Mouse (Mus musculus) ovary, postnatal 14 days (tissue): ENCODE measurements at regions not wholly inside any gene's neighbourhood (a gene's known extent, or its start where the extent isn't known, plus 50 kb on each side); places are given as distances from the start of the nearest gene placed in this dataset.
A peak's percentile ranks its signal among the peaks of the same experiment; 100 is the strongest.

Experiments used
- DNase-seq: peaks from one replicate; pipeline ENCODE4 v3.0.0; 2022; ENCODE audit warnings: low spot score

- no peak for DNase-seq
Measured at GRCm38 (mm10) chr15:51668340-51668739, 2216.4 kb upstream of the Gm7489 start.

DNA sequence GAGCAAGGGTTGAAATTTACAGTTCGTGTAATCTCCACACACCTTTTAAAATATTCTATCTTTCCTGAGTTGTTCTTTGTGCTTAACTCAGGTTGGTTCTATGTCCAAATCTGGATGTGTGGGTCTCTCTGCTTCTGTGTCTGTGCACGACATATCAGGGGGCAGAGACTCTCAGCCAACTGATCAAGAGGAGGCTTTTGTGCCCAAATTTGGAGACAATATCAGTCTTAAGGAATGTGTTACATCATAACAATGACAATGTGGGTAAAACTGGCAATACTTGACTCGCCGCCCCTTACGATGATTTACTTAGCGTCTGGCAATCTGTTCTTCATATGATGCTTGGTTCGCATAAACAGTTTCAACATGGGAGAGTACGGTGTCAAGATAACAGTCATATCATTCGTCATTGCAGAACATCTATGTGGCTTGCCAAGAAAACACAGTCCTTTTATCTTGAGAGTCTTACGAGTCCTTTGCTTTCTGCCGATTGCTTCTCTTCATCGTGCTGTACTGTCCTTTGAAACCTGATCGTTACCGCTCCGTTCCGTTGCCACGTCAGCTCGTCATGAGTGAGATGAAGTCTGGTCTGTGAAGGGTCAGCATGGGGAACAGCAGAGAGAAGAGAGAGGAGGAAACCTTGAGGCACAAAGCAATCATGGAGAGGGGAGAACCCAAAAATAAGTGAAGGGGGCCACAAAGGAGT is 2212.9 kb upstream of the Gm7489 start:
- DNase-seq: no peak

DNA sequence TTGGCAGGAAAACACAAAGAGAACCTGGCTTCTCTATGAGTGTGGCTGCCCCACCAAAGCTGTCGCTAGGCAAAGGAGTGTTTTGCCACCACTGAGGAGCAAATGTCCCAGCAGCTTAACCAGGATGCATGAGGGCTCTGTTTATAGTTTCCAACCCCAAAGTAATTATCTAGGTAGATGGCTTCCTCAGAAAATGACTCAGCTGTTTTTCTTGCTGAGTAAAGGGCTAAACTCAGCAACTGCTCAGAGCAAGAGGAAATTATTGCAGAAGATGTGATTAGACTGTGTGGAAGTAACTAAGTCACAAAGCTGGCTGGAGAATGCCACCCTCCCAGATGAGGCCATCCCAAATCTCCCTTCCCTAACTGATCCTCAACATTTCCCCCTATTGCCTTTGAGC is 2211.2 kb upstream of the Gm7489 start:
- DNase-seq: no peak

DNA sequence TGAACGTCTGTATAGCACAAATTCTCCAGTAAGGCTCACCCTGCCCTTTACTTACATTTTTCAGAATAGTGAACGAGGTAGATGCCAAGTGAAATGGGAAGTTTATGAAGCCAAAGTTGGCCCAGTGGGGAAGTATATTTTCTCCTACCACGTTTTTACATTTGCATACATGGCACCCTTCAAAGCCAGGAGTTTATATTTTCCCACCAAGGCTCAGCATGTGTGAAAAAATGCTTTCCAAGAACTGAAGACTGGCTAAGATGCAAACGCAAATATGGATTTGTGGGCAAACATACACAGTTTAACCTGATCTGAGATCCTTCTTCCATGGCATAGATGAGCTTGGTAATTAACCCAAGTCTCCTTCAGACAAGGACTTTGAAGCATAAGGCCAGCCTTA is 2209.4 kb upstream of the Gm7489 start:
- no peak for DNase-seq

GRCm38 (mm10) chr15:51676694-51677093 is 2208.0 kb upstream of the Gm7489 start:
- no peak for DNase-seq

GRCm38 (mm10) chr15:51677266-51677665 is 2207.4 kb upstream of the Gm7489 start:
- DNase-seq: no peak

- DNase-seq: no peak
Measured at GRCm38 (mm10) chr15:51679186-51679902, 2205.4 kb upstream of the Gm7489 start.

DNA sequence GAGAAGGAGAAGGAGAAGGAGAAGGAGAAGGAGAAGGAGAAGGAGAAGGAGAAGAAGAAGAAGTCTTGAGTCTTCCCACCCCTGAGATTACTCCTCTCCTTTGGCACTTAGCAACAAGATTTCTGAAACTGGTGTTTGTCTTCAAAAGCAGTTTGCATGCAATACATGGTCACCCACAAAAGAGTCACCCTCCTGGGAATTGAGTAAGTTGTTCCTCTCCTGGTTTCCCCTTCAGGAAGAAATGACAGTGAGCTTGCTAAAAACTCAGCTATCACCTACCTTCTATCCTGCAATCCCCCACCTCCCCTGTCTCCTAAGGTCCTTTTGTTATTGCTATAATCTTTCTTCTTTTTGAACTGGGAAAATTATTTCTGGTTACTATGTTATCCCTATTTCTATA is 2204.2 kb upstream of the Gm7489 start:
- no peak for DNase-seq

DNA sequence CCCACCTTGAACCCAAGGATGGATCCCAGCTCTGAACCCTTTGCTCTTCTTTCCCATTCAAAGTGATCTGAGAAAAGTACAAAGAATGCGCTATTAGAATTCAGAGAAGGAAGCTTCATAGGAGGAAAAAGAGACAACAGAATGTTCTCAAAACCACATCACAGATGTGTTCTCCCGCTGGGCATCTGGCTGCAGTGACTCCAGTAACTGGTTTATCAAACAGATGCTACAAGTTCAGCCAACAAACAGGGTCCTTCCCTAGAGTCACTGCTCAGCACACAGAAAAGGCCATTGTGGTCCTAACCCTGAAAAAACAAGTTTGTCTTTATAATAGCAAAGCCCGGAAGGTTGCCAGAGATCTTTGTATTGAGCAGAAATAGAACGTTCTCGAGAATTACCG is 2203.5 kb upstream of the Gm7489 start:
- no peak for DNase-seq

GRCm38 (mm10) chr15:51682331-51682730 is 2202.4 kb upstream of the Gm7489 start:
- no peak for DNase-seq

DNA sequence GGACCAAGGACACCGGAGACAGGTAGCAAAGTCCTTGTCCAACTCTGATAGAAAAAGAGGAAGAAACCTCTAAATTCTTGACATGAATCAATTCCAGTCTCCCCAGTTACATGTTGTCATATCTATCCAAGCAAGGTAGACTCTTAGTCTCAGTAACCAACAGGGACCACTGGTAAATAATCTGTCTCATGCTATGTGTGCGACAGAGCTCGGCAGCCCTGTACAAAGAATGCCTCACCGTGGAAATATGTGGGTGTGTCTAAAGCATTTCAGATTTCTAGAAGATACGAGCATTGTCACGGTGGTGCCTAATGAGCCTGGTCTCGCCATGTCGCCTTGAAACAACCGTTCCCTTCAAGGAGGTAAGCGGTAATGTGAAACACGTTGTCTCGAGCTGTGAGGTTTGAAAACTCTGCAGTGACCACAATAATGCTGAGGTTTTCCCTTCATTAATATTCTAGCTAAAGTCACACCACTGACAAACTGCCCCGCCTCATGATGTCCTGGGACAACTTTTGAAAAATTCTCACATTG is 2197.6 kb upstream of the Gm7489 start:
- DNase-seq: no peak

GRCm38 (mm10) chr15:51689498-51689897 is 2195.2 kb upstream of the Gm7489 start:
- no peak for DNase-seq

GRCm38 (mm10) chr15:51692671-51693070 is 2192.0 kb upstream of the Gm7489 start:
- DNase-seq: no peak

GRCm38 (mm10) chr15:51696344-51697016 is 2188.2 kb upstream of the Gm7489 start:
- peak; percentile 21 for DNase-seq

GRCm38 (mm10) chr15:51704198-51704597 is 2180.5 kb upstream of the Gm7489 start:
- no peak for DNase-seq

DNA sequence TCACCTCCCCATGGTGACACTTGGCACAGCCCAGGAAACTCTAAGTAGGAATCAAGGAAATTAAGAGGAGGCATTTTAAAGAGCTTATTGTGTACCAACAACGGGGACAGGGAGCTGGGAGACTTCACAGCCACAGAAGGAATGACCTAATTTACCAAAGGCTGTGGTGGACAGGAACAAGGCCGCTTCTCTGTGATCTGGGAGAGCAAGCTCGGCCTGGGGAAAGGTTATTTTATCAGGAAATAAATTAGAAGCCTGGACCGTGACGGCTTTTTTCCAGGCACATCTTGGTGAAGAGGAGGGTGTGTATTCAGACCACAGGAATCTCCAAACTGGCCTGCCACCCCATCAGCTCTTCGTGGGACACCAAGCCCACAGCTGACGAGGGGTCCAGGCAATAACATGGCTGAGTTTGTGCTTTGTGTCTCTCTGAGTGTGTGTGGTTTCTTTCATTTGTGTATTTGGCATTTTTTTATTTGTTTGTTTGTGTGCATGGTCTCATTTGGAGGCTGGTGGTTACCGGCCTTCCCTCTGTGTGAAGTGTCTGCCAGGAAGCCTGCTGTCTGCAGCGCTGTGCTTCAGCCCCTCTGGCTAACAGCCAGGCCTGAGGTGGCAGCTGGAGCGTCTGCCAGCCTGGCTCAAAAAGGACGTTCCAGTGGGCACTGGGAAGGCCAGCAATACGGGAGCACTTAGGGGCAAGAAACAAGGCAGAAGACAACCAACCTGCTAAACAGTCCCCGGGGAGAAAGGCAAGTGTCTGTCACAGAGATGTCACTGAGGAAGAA is 2174.6 kb upstream of the Gm7489 start:
- DNase-seq: no peak

GRCm38 (mm10) chr15:51720873-51721308 is 2163.8 kb upstream of the Gm7489 start:
- DNase-seq: no peak

DNA sequence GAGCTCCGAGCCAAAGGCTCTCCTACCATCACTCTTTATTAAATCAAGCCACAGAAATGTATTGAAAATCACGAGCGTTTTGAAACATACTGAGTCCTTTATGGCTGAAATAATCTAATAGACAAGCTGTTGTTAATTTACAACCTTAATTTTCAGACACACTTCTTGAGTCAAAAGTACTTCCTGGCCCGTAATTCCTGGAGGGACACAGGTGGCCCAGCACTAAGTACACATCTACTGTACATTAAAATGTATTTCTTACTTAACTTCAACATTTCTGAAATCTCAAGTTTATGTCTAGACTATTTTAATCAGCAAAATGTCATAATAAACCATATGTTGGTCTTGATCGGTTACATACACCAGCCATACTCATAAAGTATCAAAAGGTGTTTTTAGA is 2163.3 kb upstream of the Gm7489 start:
- no peak for DNase-seq

DNA sequence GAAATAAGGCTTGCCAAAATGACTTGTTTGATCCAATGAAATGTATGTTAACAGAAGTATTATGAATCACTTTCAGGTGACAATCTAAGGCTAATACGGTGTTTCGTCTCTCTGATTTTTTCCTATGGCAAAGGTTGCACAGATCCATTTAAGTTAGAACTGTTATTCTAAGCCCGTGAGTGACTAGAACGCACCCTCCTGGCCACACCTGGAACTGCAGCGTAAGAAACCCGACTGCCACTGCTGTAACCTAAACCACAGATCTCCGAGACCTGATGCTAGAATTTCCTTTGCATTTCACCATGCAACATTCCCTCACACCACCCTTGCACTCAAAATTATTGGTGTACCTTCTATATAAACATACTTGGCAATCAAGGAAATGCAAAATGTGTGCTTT is 2160.6 kb upstream of the Gm7489 start:
- DNase-seq: no peak

- no peak for DNase-seq
Measured at GRCm38 (mm10) chr15:51725457-51725856, 2159.2 kb upstream of the Gm7489 start.

DNA sequence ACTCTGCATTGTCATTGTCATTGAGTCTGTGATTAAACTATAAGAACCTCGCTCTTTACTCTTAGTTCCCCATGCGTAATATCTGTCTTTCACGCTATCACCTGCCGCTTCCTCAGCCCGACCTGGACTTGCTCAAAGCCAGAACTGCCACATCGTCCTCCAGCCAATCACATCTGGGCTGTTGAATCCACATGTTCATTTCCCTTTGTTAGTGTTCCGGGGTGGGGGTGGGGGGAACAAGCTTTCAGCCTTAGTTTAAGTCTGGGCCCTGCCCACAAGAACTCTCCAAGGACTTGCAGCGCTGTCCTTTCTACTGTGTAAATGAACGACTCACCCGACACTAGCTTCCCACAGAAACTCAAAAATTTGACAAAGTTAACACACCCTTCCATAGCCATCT is 2154.6 kb upstream of the Gm7489 start:
- no peak for DNase-seq

DNA sequence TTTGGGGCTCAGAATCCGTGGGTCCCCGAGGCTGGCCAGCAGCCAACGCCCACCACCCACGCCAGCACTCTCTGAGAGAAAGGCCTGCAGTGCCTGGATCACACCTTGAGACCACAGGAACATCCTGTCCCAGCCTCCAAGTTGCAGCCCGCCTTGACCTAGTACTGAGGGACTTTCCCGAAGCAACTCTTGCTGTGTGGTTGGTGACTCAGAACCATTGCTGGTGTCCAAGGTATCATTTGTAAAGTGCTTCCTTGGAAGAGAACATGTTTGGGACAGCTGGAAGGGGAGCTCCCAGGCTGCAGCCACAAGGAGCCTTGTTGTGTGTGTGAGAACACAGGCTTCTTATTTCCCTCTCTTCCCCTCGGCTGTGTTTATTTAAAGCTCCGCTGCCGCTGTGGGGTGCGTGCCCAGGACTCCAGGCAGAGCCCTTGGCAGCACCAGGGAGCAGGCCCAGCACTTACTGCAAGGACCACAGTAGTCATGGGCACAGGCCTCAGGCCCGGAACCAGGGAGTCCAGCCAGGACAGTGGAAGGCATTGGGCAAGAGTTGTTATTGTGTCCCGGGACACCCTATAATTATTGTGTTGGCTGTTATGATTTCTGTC is 2153.8 kb upstream of the Gm7489 start:
- no peak for DNase-seq
